Mouse (Mus musculus) frontal cortex, postnatal 36 days (tissue): ENCODE measurements around the gene Gm3285.

Experiments
- DNase-seq, 2 experiments: peaks; one replicate each; pipeline ENCODE4 v3.0.0; 2022; ENCODE audit warnings: low spot score in 2 of 2

The Gm3285 gene

DNA sequence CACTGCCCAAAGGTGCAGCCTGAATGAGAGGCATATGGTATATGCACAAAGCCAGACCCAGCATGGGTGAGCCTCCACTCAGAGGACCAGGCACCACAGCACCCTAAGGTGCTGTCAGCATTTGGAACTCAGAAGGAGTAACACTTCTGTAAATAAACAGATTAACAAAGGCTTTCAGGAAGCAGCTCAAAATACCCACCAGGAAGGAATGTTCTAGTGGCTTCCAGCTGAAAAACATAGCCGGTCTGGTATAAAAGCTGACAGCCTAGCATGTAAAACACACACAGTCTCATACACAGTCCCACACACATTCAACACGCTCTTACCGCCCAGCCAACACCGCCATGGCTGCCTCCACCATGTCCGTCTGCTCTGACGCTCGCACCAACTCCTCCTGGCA lies at the start of gene Gm3285:
Gm3285 (plus strand) TSS at position 301 of the 400 bp plus-strand sequence.
- no peak for DNase-seq

DNA sequence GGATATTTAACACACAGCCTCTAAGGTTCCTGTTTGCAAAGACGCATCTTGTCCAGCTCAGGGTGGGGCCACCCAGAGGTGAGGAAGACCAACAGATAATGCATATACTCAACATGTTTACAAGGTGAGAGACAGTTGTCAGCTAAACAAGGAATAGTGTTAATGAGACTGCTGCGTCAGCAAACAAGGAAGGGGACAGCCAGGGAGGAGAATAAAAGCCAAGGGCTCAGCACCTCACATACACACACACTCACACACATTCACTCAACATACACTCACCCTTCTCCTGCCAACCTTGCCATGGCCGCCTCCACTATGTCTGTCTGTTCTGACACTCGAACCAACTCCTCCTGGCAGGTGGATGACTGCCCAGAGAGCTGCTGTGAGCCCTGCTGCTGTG lies 47.4 kb upstream of the Gm3285 start, which contains the start of gene Gm2696:
Gm2696 (plus strand) TSS at position 301 of the 400 bp plus-strand sequence.
- no peak for DNase-seq

DNA sequence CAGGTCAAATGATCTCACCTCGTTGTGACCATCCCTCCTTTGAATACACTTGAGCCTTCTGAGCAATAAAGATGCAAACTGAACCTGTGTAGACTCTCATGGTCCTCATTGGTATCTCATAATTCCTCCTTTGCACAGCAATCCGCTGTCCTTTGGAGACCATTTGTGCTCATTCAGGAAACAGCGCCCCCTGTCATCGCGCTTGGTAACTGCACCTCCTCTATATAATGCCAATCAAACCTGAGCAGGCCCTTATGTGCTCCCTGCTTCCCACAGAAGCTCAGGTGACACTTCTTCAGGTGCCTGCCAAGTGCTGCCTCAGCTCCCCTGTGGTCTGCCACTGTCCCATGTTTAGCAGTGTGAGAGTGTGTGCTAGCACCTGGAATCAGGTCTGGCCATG lies 46.3 kb upstream of the Gm3285 start:
- no peak for DNase-seq

DNA sequence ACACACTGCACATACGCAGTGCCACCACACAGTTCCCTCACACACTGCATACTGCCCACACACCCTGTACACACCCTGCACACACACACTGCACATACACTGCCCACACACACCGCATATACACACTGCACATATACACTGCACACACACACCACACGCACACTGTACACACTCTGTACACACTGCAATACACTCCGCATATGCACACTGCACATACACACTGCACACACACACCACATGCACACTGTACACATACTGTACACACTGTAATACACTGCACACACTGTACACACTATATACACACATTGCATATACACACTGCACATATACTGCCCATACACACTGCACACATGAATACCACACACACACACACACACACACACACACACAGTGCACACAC lies 43.3 kb upstream of the Gm3285 start:
- no peak for DNase-seq

DNA sequence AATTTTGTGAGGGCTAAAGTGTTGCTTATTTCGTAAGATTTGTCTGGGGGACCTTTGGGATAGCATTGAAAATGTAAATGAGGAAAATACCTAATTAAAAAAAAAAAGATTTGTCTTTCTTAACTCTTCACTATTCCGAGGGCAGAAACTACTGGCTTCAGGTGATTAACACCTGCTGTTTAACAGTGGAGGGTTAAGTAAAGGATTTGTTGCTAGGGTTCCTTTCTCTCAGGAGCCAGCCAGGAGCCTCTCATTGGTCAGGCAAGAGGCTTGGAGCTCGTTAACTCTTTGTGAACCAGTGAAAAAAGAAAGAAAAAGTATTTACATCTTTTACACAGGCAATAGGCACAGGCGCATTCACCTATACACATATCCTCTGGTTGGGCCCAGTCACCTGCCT lies 42.6 kb upstream of the Gm3285 start:
- DNase-seq = no peak

DNA sequence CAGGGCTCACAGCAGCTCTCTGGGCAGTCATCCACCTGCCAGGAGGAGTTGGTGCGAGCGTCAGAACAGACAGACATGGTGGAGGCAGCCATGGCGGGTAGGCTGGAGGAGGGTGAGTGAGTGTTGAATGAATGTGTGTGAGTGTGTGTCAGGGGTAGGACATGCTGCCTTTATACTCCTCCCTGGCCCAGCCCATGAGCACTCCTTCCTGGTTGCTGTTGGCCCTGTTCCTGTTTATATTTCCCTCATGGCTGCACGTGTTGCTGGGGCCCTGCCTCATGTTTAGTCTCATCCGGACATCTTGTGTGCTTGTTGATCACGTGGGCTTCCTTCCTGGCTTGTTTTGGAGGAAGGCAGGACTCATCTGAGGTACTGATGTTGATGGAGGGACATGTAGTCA lies 34.8 kb upstream of the Gm3285 start, which contains the start of gene Krtap10-4:
Krtap10-4 (minus strand) TSS at position 145 of the 400 bp plus-strand sequence.
- DNase-seq = no peak

DNA sequence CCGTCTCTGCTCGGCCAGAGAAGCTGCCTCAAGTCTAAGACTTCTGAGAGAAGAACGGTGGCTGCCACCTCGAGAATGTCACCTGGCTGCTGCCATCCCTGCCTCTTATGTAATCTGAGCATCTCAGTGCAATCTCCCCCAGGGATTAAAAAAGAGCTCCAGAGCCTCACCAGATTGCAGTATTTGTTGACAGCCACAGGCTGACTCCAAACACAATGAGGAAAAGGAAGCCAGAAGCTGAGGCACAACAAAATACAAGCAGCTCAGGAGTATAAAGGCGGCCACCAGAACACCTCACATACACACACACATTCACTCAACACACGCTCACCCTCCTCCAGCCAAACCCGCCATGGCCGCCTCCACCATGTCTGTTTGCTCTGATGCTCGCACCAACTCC lies 26.1 kb upstream of the Gm3285 start, which contains the start of gene Krtap10-10:
Krtap10-10 (plus strand) TSS at position 301 of the 400 bp plus-strand sequence.
- DNase-seq = peak; percentile 15 to 31

DNA sequence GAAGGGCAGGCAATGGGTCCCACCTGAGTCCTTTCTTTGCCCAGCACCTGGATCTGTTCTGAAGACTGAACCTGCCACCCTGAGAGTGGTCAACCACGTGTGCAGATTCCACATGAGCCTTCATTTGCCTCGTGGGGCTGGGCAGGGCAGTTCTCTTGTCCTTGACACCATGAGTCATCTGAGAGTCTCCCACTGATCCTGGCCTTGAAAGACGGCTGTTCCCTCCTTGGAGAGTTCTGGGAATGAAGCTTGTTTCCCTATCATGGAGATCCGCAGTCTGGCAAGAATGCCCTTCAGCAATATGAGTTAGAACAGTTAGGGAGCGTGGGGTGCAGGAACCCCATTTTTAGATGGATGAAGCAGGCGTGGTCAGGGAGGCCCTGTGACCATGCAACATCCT lies 22.8 kb upstream of the Gm3285 start:
- no peak for DNase-seq

DNA sequence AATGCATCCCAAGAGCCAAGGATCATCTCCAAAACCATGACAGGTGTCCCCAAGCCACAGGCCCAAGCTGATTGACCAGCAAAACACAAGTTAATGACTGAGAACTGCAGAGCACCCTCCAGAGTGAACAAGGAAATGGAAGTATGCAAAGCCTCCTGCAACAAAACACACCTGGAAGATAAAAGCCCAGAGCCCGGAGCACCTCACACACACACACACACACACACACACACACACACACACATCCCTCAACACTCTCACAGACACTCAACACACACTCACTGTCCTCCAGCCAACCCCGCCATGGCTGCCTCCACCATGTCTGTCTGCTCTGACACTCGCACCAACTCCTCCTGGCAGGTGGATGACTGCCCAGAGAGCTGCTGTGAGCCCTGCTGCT lies 15.3 kb upstream of the Gm3285 start, which contains the start of gene Gm36176:
Gm36176 (plus strand) TSS at position 301 of the 400 bp plus-strand sequence.
- no peak for DNase-seq

DNA sequence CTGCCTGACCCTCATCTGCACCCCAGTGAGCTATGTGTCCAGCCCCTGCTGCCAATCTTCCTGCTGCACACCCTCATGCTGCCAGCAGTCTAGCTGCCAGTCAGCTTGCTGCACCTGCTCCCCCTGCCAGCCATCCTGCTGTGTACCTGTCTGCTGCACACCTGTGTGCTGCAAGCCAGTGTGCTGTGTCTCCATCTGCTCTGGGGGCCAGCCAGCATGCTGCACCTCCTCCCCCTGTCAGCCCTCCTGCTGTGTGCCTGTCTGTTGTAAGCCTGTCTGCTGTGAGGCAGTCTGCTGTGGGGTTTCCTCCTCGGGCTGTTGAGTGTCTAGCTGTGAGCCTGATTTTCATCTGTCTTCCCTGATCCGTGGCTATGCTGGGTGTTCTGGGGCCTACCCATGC lies 14.8 kb upstream of the Gm3285 start:
- no peak for DNase-seq

DNA sequence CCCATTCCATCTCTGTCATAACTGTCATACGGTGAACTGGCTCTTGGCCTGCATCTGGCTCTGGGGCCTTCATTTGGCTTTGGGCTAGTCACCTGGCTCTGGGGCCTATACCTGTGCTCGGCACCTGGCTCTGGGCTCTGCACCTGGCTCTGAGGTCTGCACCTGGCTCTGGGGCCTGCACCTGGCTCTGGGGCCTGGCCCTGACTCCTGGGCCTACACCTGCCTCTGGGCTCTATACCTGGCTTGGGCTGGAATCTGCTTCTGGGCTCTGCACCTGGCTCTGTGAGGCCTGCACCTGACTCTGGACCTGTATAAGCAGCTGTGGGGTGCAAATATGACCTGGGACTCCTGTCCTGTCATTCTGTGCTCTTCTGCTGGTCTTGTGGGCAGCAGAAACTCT lies 14.2 kb upstream of the Gm3285 start:
- no peak for DNase-seq

DNA sequence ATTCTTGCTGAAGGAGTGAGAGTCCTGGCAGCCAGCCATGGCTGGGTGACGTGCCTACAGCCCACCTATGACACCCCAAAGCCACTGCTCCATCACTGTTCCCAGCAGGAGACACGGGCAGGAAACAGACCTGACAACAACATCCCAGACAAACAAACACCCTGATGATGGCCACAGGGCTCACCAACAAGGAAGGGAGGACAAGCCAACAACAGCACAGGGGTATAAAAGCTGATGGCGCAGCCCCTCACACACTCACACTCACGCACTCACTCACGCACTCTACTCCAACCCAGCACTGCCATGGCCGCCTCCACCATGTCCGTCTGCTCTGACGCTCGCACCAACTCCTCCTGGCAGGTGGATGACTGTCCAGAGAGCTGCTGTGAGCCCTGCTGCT lies 9.2 kb upstream of the Gm3285 start, which contains the start of gene Gm10318:
Gm10318 (plus strand) TSS at position 301 of the 400 bp plus-strand sequence.
- DNase-seq = no peak

DNA sequence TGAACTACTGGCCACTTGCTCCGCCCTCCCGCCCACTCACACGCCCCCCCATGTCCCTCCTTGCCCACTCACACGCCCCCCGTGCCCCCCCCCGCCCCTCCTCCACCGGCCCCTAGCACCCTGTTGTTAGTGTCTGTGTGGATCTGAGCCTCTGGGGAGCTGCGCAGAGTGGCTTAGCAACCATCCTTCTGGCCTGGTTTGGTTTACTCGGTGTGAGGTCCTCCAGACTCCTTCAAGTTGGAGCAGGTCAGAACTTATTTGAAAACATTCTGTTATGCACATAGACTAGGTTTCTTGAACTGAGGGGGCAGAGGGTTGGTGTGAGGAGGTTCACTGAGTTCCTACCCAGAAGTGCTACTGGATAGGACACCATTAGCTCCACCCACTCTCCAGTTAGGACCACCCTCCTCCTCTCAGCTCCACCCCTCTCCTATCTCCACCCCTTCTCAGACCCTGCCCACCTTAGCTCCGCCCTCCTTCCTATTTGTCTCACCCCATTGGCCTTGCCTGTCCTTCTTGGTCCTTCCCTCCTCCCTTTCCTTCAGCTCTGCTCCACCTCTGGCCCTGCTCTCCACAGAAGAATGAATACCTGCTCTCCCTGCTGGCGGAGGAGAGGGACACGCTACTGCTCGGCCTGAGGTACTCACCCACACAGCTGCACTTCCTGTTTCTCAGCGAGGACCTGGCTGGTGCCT lies 2.4 kb downstream of the Gm3285 start:
- DNase-seq = no peak

DNA sequence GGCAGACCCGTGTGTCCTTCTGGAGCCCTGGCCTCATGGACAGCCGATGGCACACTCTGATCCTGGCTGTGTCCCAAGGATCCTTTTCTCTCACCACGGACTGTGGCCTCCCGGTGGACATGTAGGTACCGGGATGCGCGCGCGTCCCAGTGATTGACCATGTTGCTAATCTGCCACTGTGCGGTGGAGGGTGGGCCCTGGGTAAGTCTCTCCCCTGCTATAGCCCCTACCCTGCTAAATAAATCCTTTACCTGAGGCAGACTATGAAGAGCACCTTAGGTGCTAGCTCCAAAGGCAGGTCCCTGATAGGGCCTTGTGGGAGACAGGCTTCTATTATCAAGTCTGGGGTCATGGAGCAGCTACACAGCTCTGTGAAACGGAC lies 3.0 kb downstream of the Gm3285 start:
- no peak for DNase-seq

DNA sequence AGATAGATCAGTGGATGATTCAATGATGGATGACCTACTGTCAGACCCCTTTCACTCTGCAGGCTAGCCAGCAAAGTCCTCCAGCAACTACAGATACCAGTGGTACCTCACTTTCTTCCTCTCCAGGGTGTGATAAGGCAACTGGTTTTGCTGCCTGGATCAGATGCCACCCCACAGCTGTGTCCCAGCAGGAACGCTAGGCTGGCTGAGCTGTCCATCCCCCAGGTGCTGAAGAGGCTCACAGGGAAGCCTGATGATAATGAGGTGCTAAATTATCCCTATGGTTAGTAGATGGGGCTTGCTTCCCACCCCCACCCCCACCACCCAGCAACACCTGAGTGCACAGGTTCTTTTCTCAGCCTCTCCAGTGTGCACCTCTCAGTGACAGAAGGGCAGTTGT lies 5.8 kb downstream of the Gm3285 start:
- DNase-seq = no peak

DNA sequence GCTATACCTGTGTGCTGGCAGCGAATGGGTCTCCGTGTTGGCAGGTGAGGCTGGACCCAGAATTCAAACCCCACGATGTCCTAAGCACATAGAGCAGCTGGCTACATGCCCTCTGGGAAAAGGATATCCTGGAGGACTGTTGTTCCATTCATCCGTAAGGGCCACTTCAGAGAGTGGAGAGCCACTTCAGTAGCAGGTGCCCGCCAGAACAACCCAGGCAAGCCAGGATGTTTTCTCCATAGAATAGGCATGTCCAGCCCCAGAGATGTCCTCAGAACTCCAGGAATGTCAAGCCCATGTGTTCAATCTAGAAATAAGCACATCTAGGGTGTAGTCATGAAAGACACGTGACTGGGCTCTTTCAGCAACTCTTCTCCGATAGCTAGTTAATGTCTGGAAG lies 7.9 kb downstream of the Gm3285 start:
- DNase-seq = no peak

DNA sequence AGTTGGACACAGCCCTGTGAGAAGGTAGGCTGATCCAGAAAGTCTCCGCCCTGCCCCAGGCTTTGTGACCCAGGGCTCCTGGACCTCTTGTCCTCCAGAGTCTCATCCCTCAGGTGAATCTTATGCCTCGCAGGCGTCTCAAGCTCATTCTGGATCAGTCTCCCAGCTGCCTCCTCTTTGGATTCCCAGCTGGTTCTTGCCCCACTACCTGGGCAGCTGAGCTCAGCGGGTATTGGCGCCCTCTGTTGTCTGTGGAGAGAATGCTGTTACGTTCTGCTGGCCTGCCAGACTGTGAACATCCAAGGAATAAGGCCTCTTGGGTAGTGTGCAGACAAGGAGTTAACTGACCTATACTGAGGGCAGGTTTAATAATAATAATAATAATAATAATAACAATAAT lies 17.2 kb downstream of the Gm3285 start:
- peak; percentile 30 to 48 for DNase-seq

DNA sequence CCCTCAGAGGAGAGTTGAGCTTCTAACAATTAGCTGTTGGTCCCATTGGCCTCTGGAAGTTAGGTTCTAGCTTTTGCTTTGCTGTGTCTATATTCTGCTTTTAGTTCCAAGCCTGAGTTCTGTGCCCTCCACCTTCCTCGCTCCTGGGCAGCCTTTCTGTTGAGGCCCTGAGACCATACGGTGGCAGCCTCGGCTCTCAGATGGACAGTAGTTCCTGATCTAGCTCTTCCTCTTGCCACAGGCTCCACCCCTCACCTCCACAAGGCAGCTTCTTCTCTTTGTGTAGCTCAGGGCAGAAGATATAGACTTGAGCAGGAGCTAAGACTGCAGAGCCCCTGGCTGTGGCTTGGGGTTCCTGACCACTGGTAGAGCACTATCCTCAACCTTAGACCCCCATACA lies 18.5 kb downstream of the Gm3285 start:
- no peak for DNase-seq

DNA sequence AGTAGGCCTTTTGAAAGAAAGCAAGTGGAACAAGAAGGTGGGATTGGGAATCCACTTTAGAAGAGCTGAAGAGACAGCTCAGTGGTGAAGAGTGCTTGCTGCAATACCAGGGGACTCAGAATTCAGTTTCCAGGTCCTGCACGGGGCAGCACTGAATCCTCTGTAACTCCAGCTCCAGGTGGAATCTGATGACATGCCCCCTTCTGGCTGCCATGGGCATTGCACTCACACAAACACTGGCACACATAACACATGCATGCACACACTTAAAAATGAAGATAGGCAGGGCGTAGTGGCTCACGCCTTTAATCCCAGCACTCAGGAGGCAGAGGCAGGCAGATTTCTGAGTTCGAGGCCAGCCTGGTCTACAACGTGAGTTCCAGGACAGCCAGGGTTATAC lies 20.8 kb downstream of the Gm3285 start:
- no peak for DNase-seq

DNA sequence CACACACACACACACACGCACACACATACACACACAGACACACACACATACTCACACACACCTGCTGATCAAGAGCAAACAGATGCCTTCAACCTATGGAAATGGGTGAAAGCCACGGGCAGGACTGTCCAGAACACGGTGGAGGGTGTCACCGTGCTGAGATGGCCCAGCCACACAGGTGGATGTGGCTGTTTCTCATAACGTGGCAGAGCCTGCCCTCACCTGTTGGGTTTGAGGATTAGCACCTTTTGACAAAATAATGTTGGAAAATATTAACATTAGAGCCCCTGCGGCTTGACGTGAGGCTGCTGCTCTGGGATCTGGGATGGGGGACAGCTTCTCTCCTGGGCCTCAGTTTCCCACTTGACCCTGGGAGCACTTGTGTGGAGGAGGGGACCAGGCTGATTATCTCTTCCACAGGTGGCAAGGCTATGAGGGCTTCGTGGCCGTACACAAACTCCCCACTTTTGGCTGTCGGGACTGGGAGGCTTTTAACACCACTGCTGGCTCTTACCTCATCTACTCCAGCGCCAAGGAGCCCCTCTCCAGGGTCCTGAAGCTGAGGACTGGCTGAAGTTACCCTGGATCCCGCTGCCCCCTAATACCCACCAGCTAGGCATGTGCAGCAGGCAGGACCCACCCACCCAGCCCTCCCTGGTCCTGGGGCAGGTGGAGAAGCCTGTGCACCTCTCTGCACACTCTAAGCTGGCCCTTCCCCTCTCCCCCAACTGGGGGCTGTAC lies 24.4 kb downstream of the Gm3285 start:
- DNase-seq = no peak

DNA sequence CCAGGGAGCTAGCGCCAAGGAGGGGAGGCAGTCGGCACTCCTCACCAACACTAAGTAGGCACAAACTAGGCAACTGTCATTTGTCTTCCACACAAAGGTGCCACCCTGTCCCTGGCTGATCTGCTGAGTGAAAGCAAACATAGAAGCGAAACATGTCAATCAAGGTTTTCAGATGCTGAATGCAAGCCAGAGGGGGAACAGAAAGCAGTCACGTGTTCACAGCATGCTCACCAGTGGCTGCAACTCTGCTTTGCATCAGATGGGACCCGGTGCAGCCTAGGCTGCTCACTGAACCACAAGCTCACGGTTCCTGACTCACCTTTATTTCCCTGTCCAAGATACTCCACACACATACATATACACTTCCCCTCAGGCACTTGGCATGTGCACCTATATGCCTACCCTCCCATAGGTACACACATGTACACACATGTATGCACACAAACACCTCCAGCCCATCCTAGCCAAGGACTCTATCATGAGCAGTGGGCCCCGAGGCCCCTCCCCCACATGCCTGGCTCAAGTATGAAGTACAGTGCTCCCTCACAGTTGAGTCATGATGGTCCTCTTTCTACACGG lies 29.3 kb downstream of the Gm3285 start:
- DNase-seq = no peak

DNA sequence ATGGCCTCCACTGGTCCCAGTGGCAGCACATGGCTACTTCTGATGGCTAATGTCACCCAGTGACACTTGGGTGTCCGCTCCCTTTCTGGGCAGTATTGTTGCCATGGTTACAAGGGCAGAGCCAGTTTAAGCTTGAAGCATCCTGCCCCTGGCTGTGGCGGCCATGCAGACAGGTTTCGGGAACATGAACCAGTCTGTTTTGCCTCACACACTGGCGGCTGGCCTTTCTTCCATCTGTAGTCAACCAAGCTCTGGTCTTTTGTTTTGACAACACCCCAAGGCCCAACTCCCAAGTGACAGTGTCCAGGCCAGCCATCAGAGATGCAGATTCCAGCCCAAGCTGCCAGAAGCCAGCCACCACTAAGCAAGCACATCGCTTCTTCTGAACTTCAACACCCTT lies 33.8 kb downstream of the Gm3285 start:
- no peak for DNase-seq

DNA sequence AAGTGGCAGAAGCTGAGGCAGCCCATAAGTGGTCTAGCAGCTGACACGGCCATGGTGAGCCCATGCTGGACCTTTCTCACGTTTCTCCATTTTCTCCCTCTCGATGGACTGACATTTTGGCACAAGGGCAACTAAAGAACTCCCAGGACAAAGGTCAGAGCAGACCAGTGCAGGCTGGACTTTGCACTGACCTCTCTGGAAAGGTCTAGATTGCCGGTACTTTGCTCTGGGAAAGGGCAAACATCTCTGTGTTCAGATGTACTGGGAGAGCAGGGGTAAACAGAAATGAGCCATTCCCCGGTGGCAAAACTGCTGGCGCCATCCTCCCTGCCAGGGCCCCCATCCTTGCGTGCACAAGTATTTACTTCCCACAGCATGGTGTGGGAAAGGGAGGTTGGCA lies 38.4 kb downstream of the Gm3285 start:
- DNase-seq = no peak
